Mouse (Mus musculus) limb, embryonic 14.5 days (tissue): ENCODE data around the gene Gm8439. TPM values are rescaled to one million over a fixed set of nuclear protein-coding genes. Genes with fewer than 3 reads are reported as not detected.

Experiments used
- ATAC-seq: fragments of 200-750 bp; cut with Nextera tagmentation; 2 replicates; pipeline ENCODE4 v1.8.0; 2017; ENCODE audit warnings: low read depth, moderate number of reproducible peaks, moderate TSS enrichment; ENCODE audit not compliant: low FRiP score
- DNase-seq: peaks from one replicate; pipeline ENCODE4 v3.0.0-alpha.2; 2015; ENCODE audit warnings: low spot score
- H3K27ac ChIP-seq: fragments of 300-500 bp; sonication (generic); replicated peaks from 2 replicates; pipeline ENCODE4 v1.5.1; 2014; ENCODE audit warnings: low read depth, mild to moderate bottlenecking, low read length, moderate library complexity, mixed read lengths
- H3K27me3 ChIP-seq: fragments of 300-500 bp; sonication (generic); 2 replicates; pipeline ENCODE4 v1.6.1; 2014; ENCODE audit warnings: low read length, mixed read lengths; ENCODE audit not compliant: control insufficient read depth, insufficient read depth
- H3K36me3 ChIP-seq: fragments of 300-500 bp; sonication (generic); 2 replicates; pipeline ENCODE4 v1.6.1; 2014; ENCODE audit warnings: mild to moderate bottlenecking, low read length, moderate library complexity, mixed read lengths; ENCODE audit not compliant: control insufficient read depth, insufficient read depth
- H3K4me1 ChIP-seq: fragments of 300-500 bp; sonication (generic); 2 replicates; pipeline ENCODE4 v1.6.1; 2014; ENCODE audit warnings: antibody characterized with exemption, low read length, mixed read lengths; ENCODE audit not compliant: control insufficient read depth, insufficient read depth
- H3K4me2 ChIP-seq: fragments of 300-500 bp; sonication (generic); replicated peaks from 2 replicates; pipeline ENCODE4 v1.6.1; 2014; ENCODE audit warnings: low read depth, mild to moderate bottlenecking, low read length, moderate library complexity; ENCODE audit not compliant: severe bottlenecking
- H3K4me3 ChIP-seq: fragments of 300-500 bp; sonication (generic); replicated peaks from 2 replicates; pipeline ENCODE4 v1.5.1; 2014; ENCODE audit warnings: low read length
- H3K9ac ChIP-seq: fragments of 300-500 bp; sonication (generic); 2 replicates; pipeline ENCODE4 v1.6.1; 2014; ENCODE audit warnings: mild to moderate bottlenecking, low read depth, low read length, moderate library complexity; ENCODE audit not compliant: severe bottlenecking
- H3K9me3 ChIP-seq: fragments of 300-500 bp; sonication (generic); 2 replicates; pipeline ENCODE4 v1.6.1; 2016; ENCODE audit warnings: low read length; ENCODE audit not compliant: control insufficient read depth
- POLR2A ChIP-seq: fragments of 200-500 bp; IDR thresholded peaks from 2 replicates; pipeline ENCODE4 v1.8.0; 2012; ENCODE audit warnings: inconsistent platforms, mild to moderate bottlenecking, moderate library complexity, borderline replicate concordance; ENCODE audit not compliant: insufficient read depth, insufficient read length; ENCODE audit errors: extremely low read depth
- WGBS: fragments of 180-500 bp; shearing (Covaris S2); extraction: QIAGEN DNeasy Blood & Tissue Kit; methylation state at CpG from one replicate; pipeline ENCODE4 v1.1.7; 2014; 5-methylcytosine and 5-hydroxymethylcytosine counted together
- polyA plus RNA-seq, 2 experiments: library from polyadenylated mRNA; depleted of rRNA in 1 of 2; stranded (reverse) in 1 of 2; unstranded in 1 of 2; fragments of >200 nt; fragmentation: Nextera tagmentation in 1 of 2; extraction: Ambion mirVana in 1 of 2; gene quantifications; 2 replicates each; pipeline versions ENCODE4 v1.2.1 to v1.2.3; 2012 to 2014

Gm8439 gene
- polyA plus RNA-seq, 2 experiments = not detected

DNA sequence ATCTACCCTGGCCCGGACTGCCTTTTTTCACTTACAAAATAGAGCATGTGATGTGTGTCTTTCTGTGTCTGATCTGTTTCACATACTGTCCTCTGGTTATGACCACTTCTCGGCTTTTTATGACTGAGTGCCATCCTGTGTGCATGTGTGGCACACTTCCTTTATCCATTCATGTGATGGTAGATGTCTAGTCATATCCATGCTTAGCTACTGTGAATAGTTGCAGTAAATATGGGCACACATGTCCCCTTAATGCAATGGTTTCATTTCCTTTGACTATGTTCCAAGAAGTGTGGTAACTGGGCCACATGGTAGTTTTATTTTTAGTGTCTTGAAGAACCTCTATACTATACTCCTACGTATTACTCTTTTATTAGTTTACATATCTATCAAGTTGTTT lies 55.4 kb downstream of the Gm8439 start:
- Histone ChIP-seq H3K27me3 (peaks cover 14% of the 10 kb centered on the region; the same call in 1 of the 2 replicates), H3K9ac (no peak overlapping the region), H3K27ac (no peak overlapping the region), H3K4me2 (no peak overlapping the region), H3K4me1 (no peaks in the 10 kb centered on the region), H3K4me3 (no peak overlapping the region), H3K36me3 (no peaks in the 10 kb centered on the region), H3K9me3 (no peaks in the 10 kb centered on the region)
- 66% methylated on average over 3 of the region's 3 CpGs for WGBS
- TF ChIP-seq POLR2A = no peak
- no peak for DNase-seq
- no peak for ATAC-seq

DNA sequence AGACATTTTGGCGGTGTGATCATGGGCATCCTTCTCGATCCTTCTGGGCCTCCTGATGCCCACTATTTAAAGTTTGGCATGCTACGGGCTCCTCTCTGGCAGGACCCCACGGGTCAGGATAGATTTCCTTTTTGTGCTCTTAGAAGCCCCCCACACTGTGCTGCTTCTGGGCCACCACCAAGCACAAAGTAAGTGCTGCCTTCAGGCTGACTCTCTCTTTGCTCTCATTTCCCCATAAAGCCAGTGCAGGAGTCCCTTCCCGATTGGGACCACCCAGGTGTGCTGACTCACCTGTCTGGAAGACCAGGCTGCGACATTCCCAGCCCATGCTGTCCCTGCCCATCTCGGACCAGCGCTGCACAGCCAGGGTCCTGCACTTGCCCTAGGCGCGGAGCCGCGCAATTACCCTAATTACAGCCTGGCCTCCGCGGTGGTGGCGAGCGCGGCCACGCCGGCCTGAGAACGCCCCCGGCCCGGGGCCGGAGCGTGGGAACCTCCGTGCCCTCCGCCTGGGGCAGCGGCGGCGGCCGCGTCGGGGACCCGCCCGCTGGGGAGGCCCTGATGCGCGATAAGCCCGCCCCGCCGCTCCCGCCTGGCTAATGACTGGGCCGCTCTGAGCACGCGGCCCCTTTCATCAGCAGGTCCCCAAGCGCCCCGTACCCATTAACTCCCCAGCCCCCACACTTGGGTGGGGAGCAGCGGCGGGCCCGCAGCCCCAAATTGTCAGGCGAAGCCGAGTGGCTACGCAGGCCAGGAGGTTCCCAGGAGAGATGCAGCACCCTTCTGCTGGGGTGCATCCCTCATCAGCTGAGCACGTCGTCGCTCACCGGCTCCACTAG lies 61.0 kb downstream of the Gm8439 start:
- Histone ChIP-seq H3K4me2 (peak overlapping the region; percentile 67), H3K27ac (no peak overlapping the region), H3K9me3 (no peaks in the 10 kb centered on the region), H3K9ac (peak overlapping the region; percentile 48; the same call in 1 of the 2 replicates), H3K27me3 (peaks cover 36% of the 10 kb centered on the region), H3K4me1 (0 out of 2 replicates have a peak, but pooled peaks cover 3% of the 10 kb centered on the region), H3K36me3 (no peaks in the 10 kb centered on the region), H3K4me3 (peak overlapping the region; percentile 39)
- TF ChIP-seq POLR2A = no peak
- 6% methylated on average over 47 of the region's 55 CpGs for WGBS
- ATAC-seq = 0 out of 2 replicates have a peak, but pooled peaks have one; percentile 34
- no peak for DNase-seq

DNA sequence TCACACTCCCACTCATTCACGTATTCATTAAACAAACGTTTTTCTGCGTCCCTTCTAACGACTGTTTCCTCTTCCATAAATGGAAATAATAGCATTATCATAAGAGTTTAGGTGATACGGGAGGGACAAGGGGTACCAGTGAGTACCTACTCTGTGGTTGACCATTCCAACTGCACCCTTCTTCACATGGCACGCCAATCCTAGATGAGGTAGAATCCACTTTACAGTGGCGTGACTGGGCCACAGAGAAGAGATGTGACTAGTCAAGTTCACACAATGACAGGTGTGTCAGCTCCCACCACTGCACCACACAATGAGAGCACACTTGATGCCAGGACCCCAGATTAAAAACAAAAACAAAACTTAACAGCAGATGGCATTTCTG lies 61.7 kb downstream of the Gm8439 start:
- no peak for TF ChIP-seq POLR2A
- no peaks in the 10 kb centered on the region for H3K9me3 ChIP-seq
- no peak for DNase-seq
- H3K4me2 ChIP-seq = peak overlapping the region; percentile 67
- ATAC-seq = no peak
- H3K27ac ChIP-seq = no peak overlapping the region
- H3K27me3 ChIP-seq = peaks cover 36% of the 10 kb centered on the region
- WGBS = 25% methylated on average over 7 of the region's 7 CpGs
- H3K4me3 ChIP-seq = peak overlapping the region; percentile 39
- H3K4me1 ChIP-seq = 0 out of 2 replicates have a peak, but pooled peaks cover 3% of the 10 kb centered on the region
- H3K36me3 ChIP-seq = no peaks in the 10 kb centered on the region
- peak overlapping the region; percentile 48; the same call in 1 of the 2 replicates for H3K9ac ChIP-seq

DNA sequence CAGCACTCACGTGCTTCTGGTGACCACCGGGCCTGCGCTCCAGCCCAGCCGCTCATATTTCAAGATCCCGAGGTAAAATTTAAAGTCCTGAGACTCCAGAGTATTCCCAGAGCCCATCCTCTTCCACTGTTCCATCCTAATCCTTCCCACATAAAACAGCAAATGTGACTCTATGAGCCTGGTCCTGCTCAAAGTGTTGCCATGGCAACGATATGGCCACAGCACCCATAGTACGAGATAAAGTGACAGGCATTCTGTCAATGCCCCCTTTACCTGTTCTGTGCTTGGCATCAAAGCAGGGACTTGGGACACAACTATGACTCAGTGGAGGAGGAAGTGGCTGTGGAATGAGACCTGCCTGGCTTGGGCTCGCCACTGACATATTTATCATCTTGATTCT lies 67.4 kb downstream of the Gm8439 start:
- Histone ChIP-seq H3K36me3 (no peaks in the 10 kb centered on the region), H3K4me2 (no peak overlapping the region), H3K9me3 (no peaks in the 10 kb centered on the region), H3K4me3 (no peak overlapping the region), H3K4me1 (no peaks in the 10 kb centered on the region), H3K27ac (no peak overlapping the region), H3K27me3 (0 out of 2 replicates have a peak, but pooled peaks cover 1% of the 10 kb centered on the region), H3K9ac (no peak overlapping the region)
- ATAC-seq (no peak), DNase-seq (no peak)
- TF ChIP-seq POLR2A = no peak
- WGBS = 61% methylated on average over 8 of the region's 8 CpGs

Other genes with a start within 250 kb of the Gm8439 start
- gene Scmh1, start 183.5 kb upstream of the Gm8439 start, polyA plus RNA-seq (2012; rRNA removed) = 57.4 and 68.3 TPM in 2 replicates
- 36.7 and 42.6 TPM in 2 replicates for gene Scmh1, start 183.5 kb upstream of the Gm8439 start, polyA plus RNA-seq (2014; fragmentation: Nextera tagmentation; extraction: Ambion mirVana)
- 0.13 and 0.15 TPM in 2 replicates for gene Slfnl1, start 56.5 kb upstream of the Gm8439 start, polyA plus RNA-seq (2012; rRNA removed)
- 0.10 TPM in 1 of 2 replicates, not detected in the other for gene Slfnl1, start 56.5 kb upstream of the Gm8439 start, polyA plus RNA-seq (2014; fragmentation: Nextera tagmentation; extraction: Ambion mirVana)
- gene Ctps, start 18.5 kb upstream of the Gm8439 start, polyA plus RNA-seq (2012; rRNA removed) = 42.4 and 48.3 TPM in 2 replicates
- gene Ctps, start 18.5 kb upstream of the Gm8439 start, polyA plus RNA-seq (2014; fragmentation: Nextera tagmentation; extraction: Ambion mirVana) = 77.6 and 83.9 TPM in 2 replicates
- gene Cited4, start 77.8 kb downstream of the Gm8439 start, polyA plus RNA-seq (2012; rRNA removed) = 2.7 and 3.4 TPM in 2 replicates
- 3.9 and 4.1 TPM in 2 replicates for gene Cited4, start 77.8 kb downstream of the Gm8439 start, polyA plus RNA-seq (2014; fragmentation: Nextera tagmentation; extraction: Ambion mirVana)
- 8.5 and 9.9 TPM in 2 replicates for gene Kcnq4, start 159.9 kb downstream of the Gm8439 start, polyA plus RNA-seq (2012; rRNA removed)
- 4.0 and 4.3 TPM in 2 replicates for gene Kcnq4, start 159.9 kb downstream of the Gm8439 start, polyA plus RNA-seq (2014; fragmentation: Nextera tagmentation; extraction: Ambion mirVana)
- gene Nfyc, start 242.8 kb downstream of the Gm8439 start, polyA plus RNA-seq (2012; rRNA removed) = 170 and 245 TPM in 2 replicates
- 108 and 112 TPM in 2 replicates for gene Nfyc, start 242.8 kb downstream of the Gm8439 start, polyA plus RNA-seq (2014; fragmentation: Nextera tagmentation; extraction: Ambion mirVana)